Mouse (Mus musculus) c-Kit-positive CD71-positive TER-119-positive erythroid progenitor cells, embryonic 14.5 days (primary cell): ENCODE data around the gene Coro2a.
A peak's percentile ranks its signal among the peaks of the same experiment; 100 is the strongest.
"Not testable (repeated sequence)": the region's sequence is repeated elsewhere in the genome, so short reads cannot be mapped to it uniquely, and the experiment has no call there.

Experiments
- DNase-seq: peaks from one replicate; pipeline ENCODE4 v3.0.0-alpha.2; 2013; ENCODE audit warnings: low spot score

Coro2a gene

GRCm38 (mm10) chr4:46601844-46602423 is at the start of gene Coro2a:
Gene Coro2a (minus strand): TSS chr4:46602202.
- peak; percentile 76 for DNase-seq

- peak; percentile 89 for DNase-seq
Observed at GRCm38 (mm10) chr4:46650086-46650753, 48.2 kb upstream of the Coro2a start, which contains the start of gene Tbc1d2. Gene Tbc1d2 (minus strand): TSS chr4:46650209.

GRCm38 (mm10) chr4:46649161-46649560 is 47.2 kb upstream of the Coro2a start:
- no peak for DNase-seq

GRCm38 (mm10) chr4:46643676-46644112 is 41.7 kb upstream of the Coro2a start:
- DNase-seq: no peak

GRCm38 (mm10) chr4:46642924-46643675 is 41.1 kb upstream of the Coro2a start:
- no peak for DNase-seq

GRCm38 (mm10) chr4:46641283-46641682 is 39.3 kb upstream of the Coro2a start:
- no peak for DNase-seq

- DNase-seq: no peak
Observed at GRCm38 (mm10) chr4:46639866-46640265, 37.9 kb upstream of the Coro2a start.

- DNase-seq: not testable (repeated sequence)
Observed at GRCm38 (mm10) chr4:46637250-46637649, 35.2 kb upstream of the Coro2a start.

GRCm38 (mm10) chr4:46635702-46636430 is 33.9 kb upstream of the Coro2a start:
- no peak for DNase-seq

- DNase-seq: no peak
Observed at GRCm38 (mm10) chr4:46634881-46635280, 32.9 kb upstream of the Coro2a start.

GRCm38 (mm10) chr4:46633565-46633964 is 31.6 kb upstream of the Coro2a start:
- DNase-seq: not testable (repeated sequence)

GRCm38 (mm10) chr4:46632465-46632864 is 30.5 kb upstream of the Coro2a start:
- peak; percentile 23 for DNase-seq

GRCm38 (mm10) chr4:46630390-46630789 is 28.4 kb upstream of the Coro2a start:
- DNase-seq: no peak

- DNase-seq: no peak
Observed at GRCm38 (mm10) chr4:46628873-46629272, 26.9 kb upstream of the Coro2a start.

GRCm38 (mm10) chr4:46628081-46628480 is 26.1 kb upstream of the Coro2a start:
- DNase-seq: no peak

- DNase-seq: no peak
Observed at GRCm38 (mm10) chr4:46625101-46625500, 23.1 kb upstream of the Coro2a start.

GRCm38 (mm10) chr4:46623007-46623406 is 21.0 kb upstream of the Coro2a start:
- no peak for DNase-seq

GRCm38 (mm10) chr4:46620946-46621345 is 18.9 kb upstream of the Coro2a start:
- DNase-seq: no peak

- peak; percentile 38 for DNase-seq
Observed at GRCm38 (mm10) chr4:46620330-46620729, 18.3 kb upstream of the Coro2a start.

GRCm38 (mm10) chr4:46618196-46618817 is 16.3 kb upstream of the Coro2a start:
- DNase-seq: no peak

GRCm38 (mm10) chr4:46617408-46617807 is 15.4 kb upstream of the Coro2a start:
- no peak for DNase-seq

GRCm38 (mm10) chr4:46614641-46615040 is 12.6 kb upstream of the Coro2a start:
- DNase-seq: no peak
